Mouse (Mus musculus) heart, adult 2 months (tissue): ENCODE measurements around the gene Reck.

Source experiments
- CTCF ChIP-seq: fragments of 200-600 bp; IDR thresholded peaks from 2 replicates; pipeline ENCODE4 v1.8.1; 2022; ENCODE audit warnings: antibody characterized with exemption, mild to moderate bottlenecking, moderate library complexity
- POLR2A ChIP-seq: fragments of 200-500 bp; IDR thresholded peaks from 2 replicates; pipeline ENCODE4 v1.6.1; 2011; ENCODE audit warnings: mild to moderate bottlenecking, low read depth, low read length, control low read depth; ENCODE audit not compliant: insufficient read depth

DNA sequence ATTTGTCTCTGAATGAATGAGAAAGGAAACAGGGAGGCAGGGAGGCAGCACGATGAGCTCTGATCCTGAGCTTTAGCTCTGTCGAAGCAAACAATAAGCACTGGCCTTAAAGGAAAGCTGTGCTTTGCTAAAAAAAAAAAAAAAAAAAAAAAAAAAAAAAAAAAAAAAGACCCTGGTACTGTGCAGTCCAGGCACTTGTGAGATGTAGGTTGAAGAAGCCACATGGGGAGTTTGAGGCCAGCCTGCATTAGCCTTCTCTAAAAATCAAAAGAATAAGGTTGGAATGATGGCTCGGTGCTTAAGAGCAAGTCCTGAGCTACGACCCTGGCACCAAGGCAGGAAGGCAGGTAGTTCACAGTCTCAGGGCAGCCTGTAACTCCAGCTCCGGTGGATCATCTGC, 41.6 kb upstream of the Reck start:
- TF ChIP-seq CTCF: no peak
- no peak for TF ChIP-seq POLR2A
